Mouse (Mus musculus) myocyte (in vitro differentiated cells): ENCODE data around the gene Agbl3. TPM values are rescaled to one million over a fixed set of nuclear protein-coding genes. Genes with fewer than 3 reads are reported as not detected.

Experiments
- H3K27me3 ChIP-seq: one replicate; pipeline ENCODE4 v1.6.1; 2011; ENCODE audit not compliant: control insufficient read depth, insufficient read depth, insufficient read length
- H3K36me3 ChIP-seq: one replicate; pipeline ENCODE4 v1.6.1; 2011; ENCODE audit not compliant: control insufficient read depth, insufficient read depth
- H3K4me2 ChIP-seq: one replicate; pipeline ENCODE4 v1.6.1; 2011; ENCODE audit warnings: low read depth, control low read depth
- H3K4me3 ChIP-seq: one replicate; pipeline ENCODE4 v1.5.1; 2011; ENCODE audit warnings: mild to moderate bottlenecking, control low read depth, moderate library complexity
- H3K79me2 ChIP-seq: one replicate; pipeline ENCODE4 v1.6.1; 2011; ENCODE audit not compliant: control insufficient read depth, insufficient read depth
- H3ac ChIP-seq: one replicate; pipeline ENCODE4 v1.6.1; 2011; ENCODE audit not compliant: control insufficient read depth, insufficient read length
- CEBPB ChIP-seq: IDR thresholded peaks from 2 replicates; pipeline ENCODE4 v1.6.1; 2011; ENCODE audit warnings: mild to moderate bottlenecking, moderate library complexity; ENCODE audit not compliant: poor library complexity, insufficient read depth, severe bottlenecking
- E2F4 ChIP-seq: IDR thresholded peaks from one replicate; pipeline ENCODE4 v1.6.1; 2011; ENCODE audit warnings: mild to moderate bottlenecking, control low read depth, moderate library complexity; ENCODE audit not compliant: insufficient read depth
- MAX ChIP-seq: IDR thresholded peaks from one replicate; pipeline ENCODE4 v1.6.1; 2011; ENCODE audit warnings: low read depth, mild to moderate bottlenecking, control low read depth
- MYOD1 ChIP-seq, 3 experiments: IDR thresholded peaks; one replicate each; pipeline ENCODE4 v1.6.1; 2011; ENCODE audit warnings: control low read depth in 2 of 3, low read depth in 2 of 3, mild to moderate bottlenecking in 2 of 3, moderate library complexity in 1 of 3; ENCODE audit not compliant: insufficient read length in 2 of 3, control insufficient read depth in 1 of 3
- MYOG ChIP-seq, 3 experiments: IDR thresholded peaks; one replicate each; pipeline ENCODE4 v1.6.1; 2011; ENCODE audit warnings: control low read depth in 2 of 3, low read depth in 2 of 3, mild to moderate bottlenecking in 2 of 3; ENCODE audit not compliant: insufficient read length in 2 of 3, control insufficient read depth in 1 of 3, insufficient read depth in 1 of 3
- POLR2A ChIP-seq: IDR thresholded peaks from one replicate; pipeline ENCODE4 v1.6.1; 2011; ENCODE audit warnings: low read depth, mild to moderate bottlenecking, control low read depth, moderate library complexity; ENCODE audit not compliant: insufficient read length
- POLR2AphosphoS2 ChIP-seq: IDR thresholded peaks from one replicate; pipeline ENCODE4 v1.6.1; 2011; ENCODE audit warnings: low read depth, control low read depth; ENCODE audit not compliant: insufficient read length
- REST ChIP-seq: IDR thresholded peaks from one replicate; pipeline ENCODE4 v1.6.1; 2011; ENCODE audit warnings: mild to moderate bottlenecking, control low read depth, moderate library complexity; ENCODE audit not compliant: insufficient read depth, insufficient read length
- SRF ChIP-seq: IDR thresholded peaks from one replicate; pipeline ENCODE4 v1.6.1; 2011; ENCODE audit warnings: low read depth; ENCODE audit not compliant: control insufficient read depth, insufficient read length
- TCF12 ChIP-seq: IDR thresholded peaks from one replicate; pipeline ENCODE4 v1.6.1; 2011; ENCODE audit warnings: mild to moderate bottlenecking, control low read depth; ENCODE audit not compliant: poor library complexity, insufficient read depth, severe bottlenecking
- TCF3 ChIP-seq: IDR thresholded peaks from one replicate; pipeline ENCODE4 v1.6.1; 2011; ENCODE audit warnings: low read depth, control low read depth; ENCODE audit not compliant: insufficient read length
- USF1 ChIP-seq: IDR thresholded peaks from one replicate; pipeline ENCODE4 v1.6.1; 2011; ENCODE audit warnings: low read depth, mild to moderate bottlenecking, control low read depth, moderate library complexity
- polyA plus RNA-seq: library from polyadenylated mRNA; unstranded; fragments of >200 nt; fragmentation: generic; extraction: Trizol; gene quantifications from one replicate; pipeline ENCODE4 v1.2.1, GENCODE M21; 2012; ENCODE audit warnings: missing spikeins

Agbl3 gene
- polyA plus RNA-seq, 1 experiment: 3.6 TPM

- H3K27me3 ChIP-seq: no peaks in the 10 kb centered on the region
Observed at GRCm38 (mm10) chr6:34907121-34907614, 126.9 kb downstream of the Agbl3 start.

GRCm38 (mm10) chr6:34907696-34908260 is 127.5 kb downstream of the Agbl3 start:
- Histone ChIP-seq H3K27me3 (no peaks in the 10 kb centered on the region), H3K79me2 (peaks cover 7% of the 10 kb centered on the region), H3K4me2 (no peak overlapping the region), H3ac (no peak overlapping the region), H3K36me3 (peaks cover 9% of the 10 kb centered on the region), H3K4me3 (no peak overlapping the region)
- TF ChIP-seq TCF12: no peak
- TF ChIP-seq MYOG (IDR thresholded peaks at IDR 0.05; ENCODE audit: control insufficient read depth in 1 of 3, insufficient read depth in 1 of 3, insufficient read length in 2 of 3, low read depth in 2 of 3): no peak
- TF ChIP-seq E2F4: no peak
- TF ChIP-seq MYOD1 (IDR thresholded peaks at IDR 0.05; ENCODE audit: control insufficient read depth in 1 of 3, insufficient read length in 2 of 3, low read depth in 2 of 3): no peak
- TF ChIP-seq SRF: no peak
- TF ChIP-seq POLR2A: no peak
- no peak for TF ChIP-seq REST
- TF ChIP-seq POLR2AphosphoS2: no peak

More at GRCm38 (mm10) chr6:34907121-34907614, 126.9 kb downstream of the Agbl3 start:
- Histone ChIP-seq H3K79me2 (peaks cover 7% of the 10 kb centered on the region), H3K4me3 (no peak overlapping the region), H3K4me2 (no peak overlapping the region), H3ac (no peak overlapping the region), H3K36me3 (peaks cover 14% of the 10 kb centered on the region)
- TF ChIP-seq CEBPB: no peak
- no peak for TF ChIP-seq E2F4
- no peak for TF ChIP-seq MYOG (IDR thresholded peaks at IDR 0.05; ENCODE audit: control insufficient read depth in 1 of 3, insufficient read depth in 1 of 3, insufficient read length in 2 of 3, low read depth in 2 of 3)
- TF ChIP-seq POLR2AphosphoS2: no peak
- no peak for TF ChIP-seq MYOD1 (IDR thresholded peaks at IDR 0.05; ENCODE audit: control insufficient read depth in 1 of 3, insufficient read length in 2 of 3, low read depth in 2 of 3)
- no peak for TF ChIP-seq TCF3
- TF ChIP-seq SRF: no peak
- TF ChIP-seq MAX: no peak
- TF ChIP-seq USF1: no peak
- no peak for TF ChIP-seq POLR2A
- no peak for TF ChIP-seq TCF12
- TF ChIP-seq REST: no peak

Other genes starting within 250 kb of the Agbl3 start
- 88.1 TPM for gene Cald1, start 181.9 kb upstream of the Agbl3 start, polyA plus RNA-seq
- 12.0 TPM for gene Tmem140, start 82.7 kb downstream of the Agbl3 start, polyA plus RNA-seq
- 8.0 TPM for gene Cyren, start 97.6 kb downstream of the Agbl3 start, polyA plus RNA-seq
- 12.9 TPM for gene Wdr91, start 130.4 kb downstream of the Agbl3 start, polyA plus RNA-seq
- not detected for gene Stra8, start 139.7 kb downstream of the Agbl3 start, polyA plus RNA-seq
- gene Slc23a4, start 208.0 kb downstream of the Agbl3 start, polyA plus RNA-seq: 0.07 TPM